Mouse (Mus musculus) cerebellum, postnatal 14 days (tissue): ENCODE measurements around the gene Mcoln2.

Experiments
- DNase-seq, 2 experiments: peaks; one replicate each; pipeline ENCODE4 v3.0.0; 2021; ENCODE audit warnings: mixed read lengths in 2 of 2

Gene Mcoln2

DNA sequence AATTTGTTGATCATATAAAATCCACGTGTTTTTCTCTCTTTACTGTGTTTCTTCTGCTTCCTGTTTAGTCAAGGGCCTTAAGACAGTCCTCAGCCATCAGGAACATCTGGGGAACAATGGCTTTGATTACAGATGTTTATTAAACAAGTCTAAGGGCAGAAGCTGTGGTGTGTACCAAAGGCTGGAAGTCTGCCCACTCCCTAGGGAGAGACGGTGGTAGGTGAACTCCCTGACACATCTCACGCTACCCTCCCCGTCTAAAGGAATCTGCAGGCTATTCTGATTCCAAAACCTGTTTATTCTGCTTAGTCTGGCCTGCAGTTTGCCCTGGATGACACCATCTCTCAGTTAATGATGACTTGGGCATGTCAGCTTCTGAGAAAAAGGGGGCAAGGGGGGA lies 84.1 kb downstream of the Mcoln2 start:
- DNase-seq, result no peak

DNA sequence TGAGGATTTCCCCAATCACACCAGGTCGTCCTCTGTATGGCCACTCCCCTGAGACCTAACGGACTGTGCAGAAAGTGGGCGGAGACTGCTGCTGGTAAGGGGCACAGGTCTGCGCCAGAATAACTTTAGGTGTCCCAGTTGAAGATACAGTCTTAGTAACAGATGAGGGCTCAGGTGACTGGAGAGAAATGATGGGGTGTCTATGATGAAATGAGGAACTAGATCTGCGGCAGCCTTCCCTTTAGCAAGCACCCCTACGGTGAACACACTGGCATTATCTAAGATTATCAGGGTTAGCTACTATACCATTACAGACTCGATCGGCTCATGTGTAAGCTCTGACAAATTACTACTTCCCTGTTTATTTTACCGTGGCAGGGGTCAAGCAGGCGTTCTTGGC lies 84.9 kb downstream of the Mcoln2 start:
- no peak for DNase-seq

DNA sequence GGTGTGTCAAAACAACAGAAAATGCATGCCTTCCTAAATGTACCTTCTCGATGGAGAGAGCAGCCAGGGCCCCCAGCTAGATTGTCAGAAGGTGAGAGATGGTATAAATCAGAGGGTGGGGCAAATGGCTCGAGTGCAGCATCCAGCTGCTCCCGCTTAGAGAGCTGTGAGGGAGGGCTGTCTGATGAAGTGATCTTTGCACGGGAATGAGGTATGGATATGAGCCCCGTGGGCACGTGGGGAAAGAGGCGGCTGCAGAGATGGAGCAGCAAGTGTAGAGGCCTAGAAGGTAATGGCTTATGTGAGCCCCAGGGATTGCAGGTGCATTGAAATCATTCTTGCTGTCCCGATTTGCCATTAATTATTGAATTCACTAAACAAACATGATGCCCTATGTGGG lies 86.6 kb downstream of the Mcoln2 start:
- no peak for DNase-seq

DNA sequence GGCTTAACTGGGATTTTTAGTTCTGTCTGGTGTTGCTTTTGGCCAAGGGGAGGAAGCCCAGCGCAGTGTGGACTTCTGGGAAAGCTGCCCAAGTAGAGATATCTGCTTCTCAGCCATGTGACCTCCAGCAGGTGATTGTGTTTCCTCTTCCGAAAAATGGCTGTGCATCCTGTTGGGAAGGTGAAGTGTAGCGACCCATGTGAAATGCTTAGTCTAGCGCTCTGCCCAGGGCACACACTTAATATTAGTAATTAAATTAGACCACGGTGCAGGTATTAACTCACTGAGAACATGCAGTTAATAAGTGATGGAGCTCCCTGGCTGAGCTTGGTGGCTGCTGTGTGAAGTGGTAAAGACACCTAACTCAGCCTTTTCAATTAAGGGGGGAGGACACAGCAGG lies 88.0 kb downstream of the Mcoln2 start:
- peak; percentile 45 to 48 for DNase-seq

DNA sequence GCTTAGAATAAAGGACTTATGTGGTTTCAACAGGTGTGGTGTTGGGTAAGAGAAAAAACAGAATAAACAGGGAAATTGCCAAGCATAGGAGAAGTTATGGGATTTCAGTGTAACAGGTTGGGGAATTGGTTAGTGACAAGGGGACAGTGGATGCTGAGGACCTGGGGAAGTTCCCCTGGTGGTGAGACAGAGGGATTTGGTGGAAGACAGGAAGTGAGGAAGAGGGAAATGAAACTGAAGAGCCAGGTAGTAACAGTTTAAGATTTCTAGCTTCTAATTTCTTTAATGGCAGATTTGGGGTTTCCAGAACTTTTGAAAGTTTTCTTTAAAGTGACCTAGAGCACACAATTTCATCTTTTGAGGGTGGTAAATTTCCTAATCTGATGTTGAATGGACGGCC lies 95.0 kb downstream of the Mcoln2 start:
- DNase-seq, result no peak
